Mouse (Mus musculus) liver, postnatal 0 days (tissue): ENCODE data around the gene Tnik.

Experiments used
- CTCF ChIP-seq: sonication (generic); IDR thresholded peaks from 2 replicates; pipeline ENCODE4 v1.5.1; 2016; ENCODE audit warnings: antibody characterized with exemption, low read depth
- EP300 ChIP-seq: IDR thresholded peaks from 2 replicates; pipeline ENCODE4 v1.6.1; 2016; ENCODE audit warnings: antibody characterized with exemption, low read depth, mild to moderate bottlenecking

GRCm38 (mm10) chr3:28435478-28435877, 172.5 kb downstream of the Tnik start:
- TF ChIP-seq CTCF = no peak
- no peak for TF ChIP-seq EP300
